Mouse (Mus musculus) small intestine, adult 2 months (tissue): Measurements from ENCODE around the gene Zfp664.

Experiments used
- CTCF ChIP-seq: fragments of 200-500 bp; IDR thresholded peaks from 2 replicates; pipeline ENCODE4 v1.5.1; 2012; ENCODE audit warnings: low read depth, mild to moderate bottlenecking, control low read depth, inconsistent platforms, low read length, moderate library complexity, mixed read lengths; ENCODE audit not compliant: insufficient replicate concordance, insufficient read length; ENCODE audit errors: extremely low read depth
- POLR2A ChIP-seq: fragments of 200-500 bp; IDR thresholded peaks from 2 replicates; pipeline ENCODE4 v1.6.1; 2012; ENCODE audit warnings: low read depth, mild to moderate bottlenecking, control low read depth, inconsistent platforms, low read length, moderate library complexity

DNA sequence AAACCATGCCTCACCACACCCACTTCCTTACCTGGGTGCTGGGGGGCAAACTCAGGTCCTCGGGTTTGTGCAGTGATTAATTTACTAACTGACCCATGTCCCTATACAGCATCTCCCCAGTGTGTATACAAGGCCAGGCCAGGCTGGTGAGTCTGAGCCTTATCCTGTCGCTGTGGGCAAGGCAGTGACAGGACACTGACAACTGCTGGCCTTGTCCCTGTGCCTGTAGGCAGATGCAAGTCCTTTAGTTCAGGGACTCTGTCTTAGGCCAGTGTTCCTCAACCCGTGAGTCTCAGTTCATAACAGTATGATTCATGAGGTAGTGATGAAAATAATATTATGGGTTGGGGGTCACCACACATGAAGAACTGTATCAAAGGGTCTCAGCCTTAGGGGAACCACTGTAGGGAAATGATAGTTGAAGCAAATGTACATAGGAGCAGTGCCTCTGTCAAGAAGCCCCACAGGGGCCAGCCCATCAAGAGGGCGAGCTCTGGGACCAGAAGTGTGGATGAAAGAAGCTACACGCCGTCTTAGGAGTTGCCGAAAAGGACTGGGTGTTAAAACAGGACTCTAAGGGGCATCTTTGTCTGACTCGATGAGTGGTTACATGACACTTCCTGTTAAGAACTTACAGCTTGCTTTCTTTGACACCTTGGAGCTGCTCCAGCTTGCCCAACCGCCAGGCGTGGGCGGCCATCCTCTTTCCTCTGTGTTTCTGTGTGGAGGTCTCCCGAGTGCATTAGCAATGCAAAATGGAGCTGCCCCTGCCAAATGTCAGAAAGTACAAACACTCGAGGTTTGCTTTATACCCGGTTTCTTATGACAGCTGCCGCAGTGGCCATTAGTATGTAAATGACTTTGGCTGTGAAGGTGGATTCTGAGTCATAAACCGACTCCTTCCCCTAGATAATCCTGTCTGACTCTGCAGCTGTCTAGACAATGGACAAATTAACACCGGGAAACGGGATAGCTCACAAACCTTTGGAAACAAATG is 60.2 kb downstream of the Zfp664 start:
- no peak for TF ChIP-seq CTCF
- TF ChIP-seq POLR2A: no peak
